Mouse (Mus musculus): ENCODE measurements around the gene Olfr446.

The Olfr446 gene

GRCm38 (mm10) chr6:42921077-42921476, at the start of gene Olfr446:
TSS of gene Olfr446 (plus strand) at chr6:42921377.
- no peak for DNase-seq (ENCODE audit: low spot score)

GRCm38 (mm10) chr6:42876323-42876722, 44.9 kb upstream of the Olfr446 start:
- no peak for DNase-seq (ENCODE audit: low spot score)

DNA sequence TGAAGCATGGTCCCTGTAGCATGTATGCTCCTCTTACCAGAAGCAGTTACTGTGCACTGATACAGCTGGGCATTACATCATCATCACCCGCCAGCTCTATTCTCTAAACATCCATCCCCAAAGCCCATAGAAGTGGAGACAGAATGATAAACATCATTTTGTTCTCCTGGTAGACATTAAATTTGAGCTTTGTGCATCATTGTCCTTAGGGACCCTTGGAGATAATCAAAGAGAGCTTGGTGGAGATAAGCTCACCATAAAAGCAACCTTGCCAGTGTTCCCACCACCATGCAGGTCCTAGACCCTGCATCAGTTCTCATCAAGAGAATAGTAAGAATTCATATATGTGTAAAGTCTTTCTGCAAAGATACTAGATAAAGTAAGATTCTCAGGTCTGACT, 31.0 kb upstream of the Olfr446 start, which contains the start of gene Olfr448:
Olfr448 (plus strand) TSS at position 301 of the 400 bp plus-strand sequence.
- DNase-seq (ENCODE audit: low spot score): no peak

DNA sequence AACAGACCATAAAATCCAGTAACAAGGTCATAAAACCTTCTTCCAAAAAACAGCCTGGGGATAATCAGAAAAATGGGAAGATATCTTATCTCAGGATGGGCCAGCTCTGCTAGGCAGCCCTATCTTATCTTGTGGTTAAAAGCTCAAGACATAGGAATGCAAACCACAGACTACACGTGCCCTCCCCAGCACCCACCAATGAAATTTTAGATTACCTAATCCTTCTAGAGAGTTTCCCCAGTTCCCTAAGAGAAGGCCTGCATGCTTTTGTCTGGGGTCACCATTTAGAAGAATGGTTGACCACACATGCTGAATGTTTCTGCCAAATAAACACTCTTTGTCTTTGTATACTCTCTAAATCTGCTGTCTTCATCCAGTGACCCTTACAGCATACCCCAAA, 20.8 kb upstream of the Olfr446 start:
- no peak for DNase-seq (ENCODE audit: low spot score)

DNA sequence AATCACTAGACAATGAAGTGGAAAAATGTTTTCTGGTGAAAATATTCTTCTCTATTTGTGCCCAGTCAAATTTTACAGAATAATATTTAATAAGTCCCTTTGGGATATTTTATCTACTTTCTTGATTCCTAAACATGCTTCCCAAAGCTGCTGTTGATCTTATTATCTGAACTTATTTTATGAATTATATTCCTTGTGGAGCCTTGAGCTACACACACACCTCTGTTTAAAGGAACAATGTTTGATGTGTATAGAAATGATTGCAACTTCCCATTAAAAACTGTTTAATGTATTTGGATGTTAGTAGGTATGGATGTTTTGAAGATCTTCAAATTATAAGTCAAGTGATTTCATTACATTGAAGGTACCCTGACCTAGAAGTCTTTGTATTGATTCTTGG, 12.6 kb upstream of the Olfr446 start, which contains the start of gene Olfr447:
Olfr447 (plus strand) TSS at position 301 of the 400 bp plus-strand sequence.
- DNase-seq (ENCODE audit: low spot score): no peak

- no peak for DNase-seq (ENCODE audit: low spot score)
Observed at GRCm38 (mm10) chr6:42948767-42949166, 27.6 kb downstream of the Olfr446 start, which contains the start of gene Olfr444. TSS of gene Olfr444 (plus strand) at chr6:42949067.

- DNase-seq (ENCODE audit: low spot score): no peak
Observed at GRCm38 (mm10) chr6:42980377-42980776, 59.2 kb downstream of the Olfr446 start.

All from urinary bladder, postnatal 14 days (tissue).